In the genomic region with DNA sequence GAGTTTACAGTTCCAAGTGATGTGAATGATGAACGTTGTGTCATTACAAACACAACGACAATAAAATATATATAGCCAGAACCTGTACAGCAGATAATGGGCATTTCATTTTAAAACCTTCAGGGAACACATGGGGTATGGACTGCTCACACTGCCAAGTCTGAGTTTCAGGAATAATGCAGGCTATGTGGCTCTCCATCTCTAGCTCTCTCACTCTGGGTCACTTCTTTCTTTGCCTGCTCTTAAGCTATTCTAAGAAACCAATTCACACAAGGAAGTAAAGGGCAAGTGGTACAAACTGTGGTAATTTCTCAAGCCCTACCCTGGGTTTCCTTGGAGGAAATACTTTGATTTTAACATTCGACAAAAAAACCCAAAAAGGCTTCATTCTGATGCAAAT, we compare ENCODE assay signal across 17 mouse cellular contexts.
"Had no signal": no experiment of that assay in that cellular context is flagged by ENCODE, and none has a peak within 500 bp of the region (broad histone marks: within the 10 kb centered on the region; RNA-seq: fewer than 3 reads in every experiment).

No protein-coding gene starts in this region.

- H3K4me2 ChIP-seq: kidney, embryonic 15.5 days; limb, embryonic 12.5 days; limb, embryonic 15.5 days; liver, embryonic 11.5 days; lung, embryonic 14.5 days; midbrain, embryonic 13.5 days; neural tube, embryonic 12.5 days had no signal

- ATAC-seq: liver, postnatal 0 days; lung, postnatal 0 days; midbrain, embryonic 13.5 days had no signal

- H3K9ac ChIP-seq: kidney, embryonic 15.5 days; limb, embryonic 12.5 days; limb, embryonic 15.5 days; liver, embryonic 14.5 days; liver, postnatal 0 days; lung, embryonic 14.5 days; midbrain, embryonic 13.5 days; neural tube, embryonic 12.5 days had no signal

- DNase-seq: kidney, adult 8-10 months; kidney, postnatal 10 days; kidney, postnatal 36 days; left cerebral cortex, postnatal 4 days; liver, postnatal 0 days; lung, embryonic 14.5 days; thymus, adult 18-20 months; thymus, postnatal 36 days had no signal

- H3K27me3 ChIP-seq: kidney, embryonic 15.5 days; limb, embryonic 12.5 days; limb, embryonic 15.5 days; neural tube, embryonic 12.5 days had no signal

- H3K27ac ChIP-seq: kidney, embryonic 15.5 days; limb, embryonic 12.5 days; limb, embryonic 15.5 days; liver, embryonic 14.5 days; macrophage; midbrain, embryonic 13.5 days; neural tube, embryonic 12.5 days had no signal

- H3K36me3 ChIP-seq: kidney, embryonic 15.5 days; limb, embryonic 12.5 days; limb, embryonic 15.5 days; midbrain, embryonic 13.5 days; neural tube, embryonic 12.5 days had no signal

- H3K9me3 ChIP-seq: kidney, embryonic 15.5 days; limb, embryonic 12.5 days; limb, embryonic 15.5 days; midbrain, embryonic 13.5 days; neural tube, embryonic 12.5 days had no signal

- H3K4me3 ChIP-seq: kidney, embryonic 15.5 days; limb, embryonic 12.5 days; limb, embryonic 15.5 days; midbrain, embryonic 13.5 days; neural tube, embryonic 12.5 days had no signal
